Mouse (Mus musculus) MEL (cell line): ENCODE measurements around the gene Pde10a.

ENCODE experiments used
- CTCF ChIP-seq, 3 experiments: IDR thresholded peaks in 2 of 3; conservative IDR thresholded peaks in 1 of 3; 2 replicates each; pipeline ENCODE4 v1.5.1; 2011 to 2012; ENCODE audit warnings: low read length in 3 of 3, low read depth in 2 of 3, mild to moderate bottlenecking in 2 of 3, improper control_type of control experiment in 1 of 3, inconsistent platforms in 1 of 3, mixed read lengths in 1 of 3, moderate library complexity in 1 of 3; ENCODE audit not compliant: control insufficient read depth in 1 of 3, insufficient read depth in 1 of 3, poor library complexity in 1 of 3, severe bottlenecking in 1 of 3
- ZKSCAN1 ChIP-seq: IDR thresholded peaks from 2 replicates; pipeline ENCODE4 v1.6.1; 2012; ENCODE audit warnings: low read depth, mild to moderate bottlenecking, inconsistent platforms, low read length, improper control_type of control experiment, moderate library complexity

GRCm38 (mm10) chr17:8701096-8701495 is 175.9 kb downstream of the Pde10a start:
- TF ChIP-seq CTCF (IDR thresholded peaks at IDR 0.05 in 2 of 3, conservative IDR thresholded peaks at IDR 0.05 in 1 of 3; ENCODE audit: control insufficient read depth in 1 of 3, insufficient read depth in 1 of 3, low read depth in 2 of 3, low read length in 3 of 3, poor library complexity in 1 of 3, severe bottlenecking in 1 of 3) (no peak), ZKSCAN1 (no peak)
